Mouse (Mus musculus) testis, postnatal 10 days (tissue): ENCODE results near the gene Krtdap.

ENCODE experiments used
- DNase-seq: peaks from one replicate; pipeline ENCODE4 v3.0.0; 2021; ENCODE audit warnings: low spot score

Gene Krtdap

GRCm38 (mm10) chr7:30837277-30837676, 49.6 kb downstream of the Krtdap start:
- no peak for DNase-seq

GRCm38 (mm10) chr7:30840306-30840705, 52.6 kb downstream of the Krtdap start:
- DNase-seq = no peak
